Mouse (Mus musculus): ENCODE measurements around the gene Fam122c. TPM values are rescaled to one million over a fixed set of nuclear protein-coding genes. Genes with fewer than 3 reads are reported as not detected.

Gene Fam122c
- total RNA-seq, 1 experiment: not detected

GRCm38 (mm10) chrX:53236404-53236803 lies 36.8 kb upstream of the Fam122c start:
- Histone ChIP-seq H3K36me3 (ENCODE audit: control insufficient read depth, insufficient read depth, low read length, poor library complexity, severe bottlenecking) (no peaks in the 10 kb centered on the region), H3K9me3 (ENCODE audit: control insufficient read depth, insufficient read depth, low read depth, low read length) (no peaks in the 10 kb centered on the region), H3K9ac (ENCODE audit: insufficient read depth, low read depth, low read length, poor library complexity, severe bottlenecking) (no peak overlapping the region), H3K4me3 (ENCODE audit: insufficient read depth in 1 of 2, low read depth in 1 of 2, low read length in 2 of 2, poor library complexity in 1 of 2, severe bottlenecking in 1 of 2) (no peak overlapping the region), H3K27ac (ENCODE audit: insufficient read depth, low read depth, low read length, poor library complexity, severe bottlenecking) (no peak overlapping the region), H3K4me1 (ENCODE audit: control insufficient read depth in 2 of 2, insufficient read depth in 2 of 2, low read length in 2 of 2, poor library complexity in 1 of 2) (no peaks in the 10 kb centered on the region)
- peak; percentile 11 for DNase-seq (ENCODE audit: low read depth, low spot score)
- in situ Hi-C loops (cut with MboI; ENCODE audit: low sequenced_read_pairs in 2 of 2, unreplicated experiment in 2 of 2): no loop called here
- no peak for TF ChIP-seq MAFK (IDR thresholded peaks at IDR 0.05; ENCODE audit: insufficient read depth, low read depth, low read length)
- TF ChIP-seq ZNF384 (IDR thresholded peaks at IDR 0.05; ENCODE audit: low read depth, low read length): no peak
- no peak for TF ChIP-seq ZC3H11A (IDR thresholded peaks at IDR 0.05; ENCODE audit: borderline replicate concordance, low read depth, low read length)
- TF ChIP-seq CHD2 (IDR thresholded peaks at IDR 0.05; ENCODE audit: low read depth, low read length): no peak
- TF ChIP-seq HCFC1 (IDR thresholded peaks at IDR 0.05; ENCODE audit: borderline replicate concordance, insufficient read depth, low read length): no peak

- no peak for TF ChIP-seq ZNF384 (IDR thresholded peaks at IDR 0.05; ENCODE audit: low read depth, low read length)
- TF ChIP-seq ZC3H11A (IDR thresholded peaks at IDR 0.05; ENCODE audit: borderline replicate concordance, low read depth, low read length): no peak
- TF ChIP-seq CHD2 (IDR thresholded peaks at IDR 0.05; ENCODE audit: low read depth, low read length): no peak
- TF ChIP-seq MAFK (IDR thresholded peaks at IDR 0.05; ENCODE audit: insufficient read depth, low read depth, low read length): no peak
- no peak for TF ChIP-seq HCFC1 (IDR thresholded peaks at IDR 0.05; ENCODE audit: borderline replicate concordance, insufficient read depth, low read length)
These were observed 35.3 kb upstream of the Fam122c start for GRCm38 (mm10) chrX:53237971-53238370.

GRCm38 (mm10) chrX:53240011-53240410 lies 33.2 kb upstream of the Fam122c start, which contains the start of gene Plac1:
Gene Plac1, minus strand, starts transcription at chrX:53240111.
- H3K4me3 ChIP-seq (ENCODE audit: insufficient read depth in 1 of 2, low read depth in 1 of 2, low read length in 2 of 2, poor library complexity in 1 of 2, severe bottlenecking in 1 of 2): no peak within 1 kb of the TSS
- no peaks in the 10 kb centered on the region for H3K4me1 ChIP-seq (ENCODE audit: control insufficient read depth in 2 of 2, insufficient read depth in 2 of 2, low read length in 2 of 2, poor library complexity in 1 of 2)
- no peak for DNase-seq (ENCODE audit: low read depth, low spot score)
- no peak within 1 kb of the TSS for H3K9ac ChIP-seq (ENCODE audit: insufficient read depth, low read depth, low read length, poor library complexity, severe bottlenecking)
- H3K9me3 ChIP-seq (ENCODE audit: control insufficient read depth, insufficient read depth, low read depth, low read length): no peaks in the 10 kb centered on the region
- H3K27ac ChIP-seq (ENCODE audit: insufficient read depth, low read depth, low read length, poor library complexity, severe bottlenecking): no peak within 1 kb of the TSS
- no peaks in the 10 kb centered on the region for H3K36me3 ChIP-seq (ENCODE audit: control insufficient read depth, insufficient read depth, low read length, poor library complexity, severe bottlenecking)
- in situ Hi-C loops (cut with MboI; ENCODE audit: low sequenced_read_pairs in 2 of 2, unreplicated experiment in 2 of 2): no loop called here
- TF ChIP-seq CHD2 (IDR thresholded peaks at IDR 0.05; ENCODE audit: low read depth, low read length) (no peak), HCFC1 (IDR thresholded peaks at IDR 0.05; ENCODE audit: borderline replicate concordance, insufficient read depth, low read length) (no peak), ZNF384 (IDR thresholded peaks at IDR 0.05; ENCODE audit: low read depth, low read length) (no peak), MAFK (IDR thresholded peaks at IDR 0.05; ENCODE audit: insufficient read depth, low read depth, low read length) (no peak), ZC3H11A (IDR thresholded peaks at IDR 0.05; ENCODE audit: borderline replicate concordance, low read depth, low read length) (no peak)

More at GRCm38 (mm10) chrX:53237971-53238370, 35.3 kb upstream of the Fam122c start:
- no peaks in the 10 kb centered on the region for H3K9me3 ChIP-seq (ENCODE audit: control insufficient read depth, insufficient read depth, low read depth, low read length)
- H3K9ac ChIP-seq (ENCODE audit: insufficient read depth, low read depth, low read length, poor library complexity, severe bottlenecking): no peak overlapping the region
- H3K4me1 ChIP-seq (ENCODE audit: control insufficient read depth in 2 of 2, insufficient read depth in 2 of 2, low read length in 2 of 2, poor library complexity in 1 of 2): no peaks in the 10 kb centered on the region
- no peaks in the 10 kb centered on the region for H3K36me3 ChIP-seq (ENCODE audit: control insufficient read depth, insufficient read depth, low read length, poor library complexity, severe bottlenecking)
- DNase-seq (ENCODE audit: low read depth, low spot score): peak; percentile 19
- in situ Hi-C loops (cut with MboI; ENCODE audit: low sequenced_read_pairs in 2 of 2, unreplicated experiment in 2 of 2): no loop called here
- H3K4me3 ChIP-seq (ENCODE audit: insufficient read depth in 1 of 2, low read depth in 1 of 2, low read length in 2 of 2, poor library complexity in 1 of 2, severe bottlenecking in 1 of 2): no peak overlapping the region
- no peak overlapping the region for H3K27ac ChIP-seq (ENCODE audit: insufficient read depth, low read depth, low read length, poor library complexity, severe bottlenecking)

DNA sequence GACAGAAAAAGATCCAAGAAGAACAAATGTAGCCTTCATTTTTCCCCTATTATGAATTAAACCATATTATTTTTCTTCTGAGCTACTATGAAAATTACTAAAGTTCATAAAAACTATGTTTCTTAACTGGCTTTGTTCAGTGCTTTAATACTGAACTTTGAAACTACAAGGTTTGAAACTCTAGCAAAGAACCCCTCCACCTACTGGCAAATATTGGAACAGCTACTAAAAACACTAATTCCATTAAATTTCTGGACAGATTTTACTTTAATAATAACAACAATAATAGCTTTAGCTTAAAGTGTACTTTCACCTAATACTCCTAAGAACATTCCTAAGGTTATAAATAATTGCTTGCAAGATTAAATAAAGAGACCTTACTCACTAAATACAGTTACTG lies 18.0 kb upstream of the Fam122c start:
- DNase-seq (ENCODE audit: low read depth, low spot score): no peak
- in situ Hi-C loops (cut with MboI; ENCODE audit: low sequenced_read_pairs in 2 of 2, unreplicated experiment in 2 of 2): no loop called here
- H3K4me3 ChIP-seq (ENCODE audit: insufficient read depth in 1 of 2, low read depth in 1 of 2, low read length in 2 of 2, poor library complexity in 1 of 2, severe bottlenecking in 1 of 2): no peak overlapping the region
- H3K27ac ChIP-seq (ENCODE audit: insufficient read depth, low read depth, low read length, poor library complexity, severe bottlenecking): no peak overlapping the region
- H3K9ac ChIP-seq (ENCODE audit: insufficient read depth, low read depth, low read length, poor library complexity, severe bottlenecking): no peak overlapping the region
- no peaks in the 10 kb centered on the region for H3K9me3 ChIP-seq (ENCODE audit: control insufficient read depth, insufficient read depth, low read depth, low read length)
- no peaks in the 10 kb centered on the region for H3K36me3 ChIP-seq (ENCODE audit: control insufficient read depth, insufficient read depth, low read length, poor library complexity, severe bottlenecking)
- no peaks in the 10 kb centered on the region for H3K4me1 ChIP-seq (ENCODE audit: control insufficient read depth in 2 of 2, insufficient read depth in 2 of 2, low read length in 2 of 2, poor library complexity in 1 of 2)
- no peak for TF ChIP-seq ZC3H11A (IDR thresholded peaks at IDR 0.05; ENCODE audit: borderline replicate concordance, low read depth, low read length)
- no peak for TF ChIP-seq CHD2 (IDR thresholded peaks at IDR 0.05; ENCODE audit: low read depth, low read length)
- no peak for TF ChIP-seq MAFK (IDR thresholded peaks at IDR 0.05; ENCODE audit: insufficient read depth, low read depth, low read length)
- TF ChIP-seq HCFC1 (IDR thresholded peaks at IDR 0.05; ENCODE audit: borderline replicate concordance, insufficient read depth, low read length): no peak
- TF ChIP-seq ZNF384 (IDR thresholded peaks at IDR 0.05; ENCODE audit: low read depth, low read length): no peak

DNA sequence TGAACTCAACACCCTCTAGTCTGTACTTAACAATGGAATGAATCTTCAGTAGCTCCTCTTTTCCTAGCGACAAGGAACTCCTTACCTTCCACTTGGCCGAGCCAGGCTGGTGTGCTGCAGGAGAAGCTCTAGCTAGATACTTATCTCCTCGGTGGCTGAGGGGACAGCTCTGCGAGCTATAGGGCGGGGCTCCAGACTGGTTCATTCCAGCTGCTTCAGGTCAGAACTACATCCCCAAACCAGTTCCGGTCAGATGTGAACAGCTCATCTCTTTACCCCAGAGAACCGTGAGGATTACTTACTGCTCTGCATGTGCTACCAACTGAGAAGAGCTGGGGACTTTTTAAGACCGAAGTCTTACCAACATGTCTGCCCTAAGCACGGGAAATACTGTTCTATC lies 7.0 kb upstream of the Fam122c start:
- no peaks in the 10 kb centered on the region for H3K4me1 ChIP-seq (ENCODE audit: control insufficient read depth in 2 of 2, insufficient read depth in 2 of 2, low read length in 2 of 2, poor library complexity in 1 of 2)
- TF ChIP-seq CHD2 (IDR thresholded peaks at IDR 0.05; ENCODE audit: low read depth, low read length) (no peak), HCFC1 (IDR thresholded peaks at IDR 0.05; ENCODE audit: borderline replicate concordance, insufficient read depth, low read length) (no peak), ZNF384 (IDR thresholded peaks at IDR 0.05; ENCODE audit: low read depth, low read length) (no peak), MAFK (IDR thresholded peaks at IDR 0.05; ENCODE audit: insufficient read depth, low read depth, low read length) (no peak), ZC3H11A (IDR thresholded peaks at IDR 0.05; ENCODE audit: borderline replicate concordance, low read depth, low read length) (no peak)
- DNase-seq (ENCODE audit: low read depth, low spot score): no peak
- no peaks in the 10 kb centered on the region for H3K9me3 ChIP-seq (ENCODE audit: control insufficient read depth, insufficient read depth, low read depth, low read length)
- H3K4me3 ChIP-seq (ENCODE audit: insufficient read depth in 1 of 2, low read depth in 1 of 2, low read length in 2 of 2, poor library complexity in 1 of 2, severe bottlenecking in 1 of 2): peak overlapping the region; percentile 4 to 41; a peak in 1 of 4 replicates
- H3K9ac ChIP-seq (ENCODE audit: insufficient read depth, low read depth, low read length, poor library complexity, severe bottlenecking): no peak overlapping the region; the same call in 1 of the 2 replicates
- no peak overlapping the region for H3K27ac ChIP-seq (ENCODE audit: insufficient read depth, low read depth, low read length, poor library complexity, severe bottlenecking)
- no peaks in the 10 kb centered on the region for H3K36me3 ChIP-seq (ENCODE audit: control insufficient read depth, insufficient read depth, low read length, poor library complexity, severe bottlenecking)
- in situ Hi-C loops (cut with MboI; ENCODE audit: low sequenced_read_pairs in 2 of 2, unreplicated experiment in 2 of 2): no loop called here
